Mouse (Mus musculus) layer of hippocampus, postnatal 25 days (tissue): ENCODE data around the gene Qtrt2. TPM values are rescaled to one million over a fixed set of nuclear protein-coding genes. Genes with fewer than 3 reads are reported as not detected.
A peak's percentile ranks its signal among the peaks of the same experiment; 100 is the strongest.

ENCODE experiments used
- DNase-seq, 2 experiments: peaks; one replicate each; pipeline ENCODE4 v3.0.0; 2022; ENCODE audit warnings: mixed read lengths in 2 of 2, low spot score in 1 of 2; ENCODE audit errors: extremely low spot score in 1 of 2
- total RNA-seq, 2 experiments: library from RNA; stranded (reverse); gene quantifications; 2 replicates each; pipeline ENCODE4 v1.2.3; 2021

Gene Qtrt2
- total RNA-seq, 2 experiments from 2014 or later, result 26.8 to 40.8 TPM

DNA sequence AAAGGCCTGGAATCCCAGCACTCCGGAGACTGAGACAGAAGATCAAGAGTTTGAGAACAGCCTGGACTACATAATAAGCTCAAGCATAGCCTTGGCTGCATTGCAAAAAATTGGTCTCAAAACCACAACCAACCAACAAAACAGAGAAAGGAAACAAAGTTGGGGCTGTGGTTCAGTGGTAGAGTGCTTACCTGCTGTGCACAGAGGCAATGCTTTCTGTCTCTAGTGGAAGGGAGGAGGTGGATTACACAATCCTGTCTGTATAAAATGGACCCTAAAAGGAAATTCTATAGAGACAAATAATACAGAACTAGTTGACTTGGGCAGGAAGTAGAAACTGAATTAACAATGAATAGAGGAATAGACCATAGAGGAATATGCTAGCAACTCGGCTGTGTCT, 94.7 kb downstream of the Qtrt2 start:
- DNase-seq, result no peak

DNA sequence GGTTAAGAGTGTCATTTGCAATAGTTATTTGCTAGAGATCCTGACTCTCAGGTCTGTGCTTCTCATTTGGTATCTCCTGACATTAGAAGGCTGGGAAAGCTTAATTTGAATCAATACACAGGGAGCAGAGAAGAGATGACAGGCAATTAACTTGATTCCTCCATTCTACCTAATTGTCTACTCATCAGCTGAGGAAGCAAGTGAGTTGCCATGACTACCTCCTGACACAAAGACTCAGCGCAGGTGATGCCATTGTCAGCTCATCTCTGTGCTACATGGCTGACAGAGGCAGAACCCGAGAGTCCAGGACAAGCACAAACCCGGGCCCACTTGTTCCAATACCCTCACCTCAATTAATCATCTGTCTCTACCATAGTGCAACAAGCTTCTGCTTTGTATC, 99.1 kb downstream of the Qtrt2 start:
- no peak for DNase-seq

DNA sequence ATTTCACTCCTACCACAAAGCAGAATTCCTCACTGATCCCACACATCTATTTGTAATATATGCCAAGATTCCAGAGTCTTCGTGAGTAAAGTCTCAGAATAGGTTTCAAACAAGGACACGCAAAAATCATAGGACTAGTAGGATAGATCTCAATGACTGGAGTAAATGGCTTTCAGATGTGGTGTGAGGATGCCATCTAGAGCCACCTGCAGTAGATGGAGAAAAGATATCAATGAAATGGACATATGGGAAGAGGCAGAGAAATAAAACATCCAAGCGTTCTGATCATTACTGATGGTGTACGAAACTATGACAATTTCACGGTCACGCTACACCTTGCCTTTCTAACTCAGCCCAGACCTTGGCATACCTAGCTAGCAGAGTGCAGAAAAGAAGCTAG, 108.2 kb downstream of the Qtrt2 start:
- no peak for DNase-seq

DNA sequence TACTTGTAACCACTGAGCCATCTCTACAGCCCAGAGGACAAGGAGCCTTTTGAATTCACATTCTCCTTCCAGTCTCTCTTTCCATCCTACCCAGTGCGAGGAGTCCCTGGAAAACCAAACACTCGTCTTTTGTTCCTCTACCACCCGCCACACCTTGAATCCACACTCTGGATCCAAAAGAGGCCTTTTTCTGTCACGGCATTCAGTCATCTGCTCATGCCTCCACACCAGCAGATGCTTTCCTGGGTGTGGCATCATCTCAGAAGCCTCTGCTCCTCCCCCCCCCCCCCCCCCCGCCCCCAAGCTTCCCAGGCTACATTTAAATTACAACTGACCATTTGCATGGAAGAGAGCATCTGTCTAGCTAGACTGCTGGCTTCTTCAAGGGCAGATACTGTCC, 110.3 kb downstream of the Qtrt2 start:
- DNase-seq, result no peak

DNA sequence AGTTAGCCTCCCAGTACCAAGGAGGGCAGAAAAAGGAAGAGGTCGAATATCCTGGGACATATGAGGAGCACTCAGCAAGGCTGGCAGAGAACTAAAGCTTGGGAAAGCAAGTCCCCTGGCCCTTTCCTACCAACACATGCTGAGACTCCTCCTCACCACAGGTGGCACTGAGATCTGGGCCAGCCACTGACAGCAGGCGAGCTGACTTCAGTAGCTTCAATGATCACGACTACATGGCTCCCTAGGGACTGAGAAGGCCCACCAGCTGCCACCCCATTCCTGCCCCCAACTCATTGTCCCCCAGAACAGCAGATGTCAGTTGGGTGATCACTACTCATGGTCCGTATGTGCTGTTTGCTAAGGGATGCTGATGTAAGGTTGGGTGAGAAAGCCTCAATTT, 112.0 kb downstream of the Qtrt2 start:
- DNase-seq, result peak in 1 of 2 experiments; percentile 20

Other genes with a start within 250 kb of the Qtrt2 start
- under 1 TPM; 0.26 to 0.54 TPM for gene Drd3, start 172.8 kb downstream of the Qtrt2 start, total RNA-seq
- gene Ccdc191, start 37.0 kb downstream of the Qtrt2 start, total RNA-seq, result 1 to 10 TPM; 4.0 to 4.2 TPM
- 10 to 100 TPM; 40.5 to 54.2 TPM for gene Zdhhc23, start 53.0 kb upstream of the Qtrt2 start, total RNA-seq
- gene Gramd1c, start 136.5 kb upstream of the Qtrt2 start, total RNA-seq, result 1 to 10 TPM; 3.2 to 3.5 TPM
- gene Atp6v1a, start 212.9 kb upstream of the Qtrt2 start, total RNA-seq, result 100 to 1,000 TPM; 546 to 614 TPM
- gene Naa50, start 213.0 kb upstream of the Qtrt2 start, total RNA-seq, result 10 to 100 TPM; 55.9 to 56.1 TPM
- 10 to 100 TPM; 34.2 to 44.2 TPM for gene Usf3, start 246.4 kb upstream of the Qtrt2 start, total RNA-seq